Mouse (Mus musculus): ENCODE data around the gene Pmpcb. TPM values are rescaled to one million over a fixed set of nuclear protein-coding genes. Genes with fewer than 3 reads are reported as not detected.

Pmpcb gene
- polyA plus RNA-seq, 1 experiment: 1.3 TPM

- no peak for TF ChIP-seq GATA1 (IDR thresholded peaks at IDR 0.05; ENCODE audit: low read length)
- no peak for TF ChIP-seq TAL1 (IDR thresholded peaks at IDR 0.05; ENCODE audit: low read length)
- Histone ChIP-seq H3K36me3 (ENCODE audit: control insufficient read depth) (peaks cover 52% of the 10 kb centered on the region), H3K27me3 (ENCODE audit: control insufficient read depth) (no peaks in the 10 kb centered on the region), H3K9me3 (ENCODE audit: control insufficient read depth, low read length) (no peaks in the 10 kb centered on the region), H3K4me3 (replicated peaks) (peak within 1 kb of the TSS; percentile 85), H3K4me1 (ENCODE audit: control insufficient read depth) (peaks cover 56% of the 10 kb centered on the region)
Measured at GRCm38 (mm10) chr5:21785053-21785452, 48.1 kb downstream of the Pmpcb start, which contains the start of the genes Dnajc2 and Psmc2. Dnajc2 (minus strand) TSS chr5:21785251. Psmc2 (plus strand) TSS chr5:21785283.

GRCm38 (mm10) chr5:21785776-21786175 lies 48.8 kb downstream of the Pmpcb start:
- H3K36me3 ChIP-seq (ENCODE audit: control insufficient read depth): peaks cover 51% of the 10 kb centered on the region
- TF ChIP-seq GATA1 (IDR thresholded peaks at IDR 0.05; ENCODE audit: low read length) (no peak), TAL1 (IDR thresholded peaks at IDR 0.05; ENCODE audit: low read length) (no peak)
- no peaks in the 10 kb centered on the region for H3K27me3 ChIP-seq (ENCODE audit: control insufficient read depth)
- no peaks in the 10 kb centered on the region for H3K9me3 ChIP-seq (ENCODE audit: control insufficient read depth, low read length)
- H3K4me3 ChIP-seq (replicated peaks): peak overlapping the region; percentile 85
- H3K4me1 ChIP-seq (ENCODE audit: control insufficient read depth): peaks cover 62% of the 10 kb centered on the region

- no peaks in the 10 kb centered on the region for H3K9me3 ChIP-seq (ENCODE audit: control insufficient read depth, low read length)
- peaks cover 65% of the 10 kb centered on the region for H3K4me1 ChIP-seq (ENCODE audit: control insufficient read depth)
- no peak for TF ChIP-seq TAL1 (IDR thresholded peaks at IDR 0.05; ENCODE audit: low read length)
- no peak for TF ChIP-seq GATA1 (IDR thresholded peaks at IDR 0.05; ENCODE audit: low read length)
- no peaks in the 10 kb centered on the region for H3K27me3 ChIP-seq (ENCODE audit: control insufficient read depth)
- peak overlapping the region; percentile 85 for H3K4me3 ChIP-seq (replicated peaks)
- H3K36me3 ChIP-seq (ENCODE audit: control insufficient read depth): peaks cover 51% of the 10 kb centered on the region
Measured at GRCm38 (mm10) chr5:21786258-21787185, 49.6 kb downstream of the Pmpcb start.

- H3K36me3 ChIP-seq (ENCODE audit: control insufficient read depth): peaks cover 50% of the 10 kb centered on the region
- TF ChIP-seq GATA1 (IDR thresholded peaks at IDR 0.05; ENCODE audit: low read length) (no peak), TAL1 (IDR thresholded peaks at IDR 0.05; ENCODE audit: low read length) (no peak)
- H3K9me3 ChIP-seq (ENCODE audit: control insufficient read depth, low read length): no peaks in the 10 kb centered on the region
- peaks cover 67% of the 10 kb centered on the region for H3K4me1 ChIP-seq (ENCODE audit: control insufficient read depth)
- H3K4me3 ChIP-seq (replicated peaks): peak overlapping the region; percentile 85
- no peaks in the 10 kb centered on the region for H3K27me3 ChIP-seq (ENCODE audit: control insufficient read depth)
Measured at GRCm38 (mm10) chr5:21787186-21788105, 50.5 kb downstream of the Pmpcb start.

- TF ChIP-seq GATA1 (IDR thresholded peaks at IDR 0.05; ENCODE audit: low read length): no peak
- no peak for TF ChIP-seq TAL1 (IDR thresholded peaks at IDR 0.05; ENCODE audit: low read length)
- Histone ChIP-seq H3K27me3 (ENCODE audit: control insufficient read depth) (no peaks in the 10 kb centered on the region), H3K4me1 (ENCODE audit: control insufficient read depth) (peaks cover 61% of the 10 kb centered on the region), H3K9me3 (ENCODE audit: control insufficient read depth, low read length) (no peaks in the 10 kb centered on the region), H3K4me3 (replicated peaks) (peak overlapping the region; percentile 21), H3K36me3 (ENCODE audit: control insufficient read depth) (peaks cover 43% of the 10 kb centered on the region)
Measured at GRCm38 (mm10) chr5:21789061-21789460, 52.1 kb downstream of the Pmpcb start.

GRCm38 (mm10) chr5:21792166-21792565 lies 55.2 kb downstream of the Pmpcb start:
- Histone ChIP-seq H3K4me1 (ENCODE audit: control insufficient read depth) (peaks cover 39% of the 10 kb centered on the region), H3K36me3 (ENCODE audit: control insufficient read depth) (peaks cover 67% of the 10 kb centered on the region), H3K4me3 (replicated peaks) (no peak overlapping the region), H3K9me3 (ENCODE audit: control insufficient read depth, low read length) (no peaks in the 10 kb centered on the region), H3K27me3 (ENCODE audit: control insufficient read depth) (no peaks in the 10 kb centered on the region)
- TF ChIP-seq GATA1 (IDR thresholded peaks at IDR 0.05; ENCODE audit: low read length): no peak

- peaks cover 69% of the 10 kb centered on the region for H3K36me3 ChIP-seq (ENCODE audit: control insufficient read depth)
- H3K9me3 ChIP-seq (ENCODE audit: control insufficient read depth, low read length): no peaks in the 10 kb centered on the region
- no peaks in the 10 kb centered on the region for H3K27me3 ChIP-seq (ENCODE audit: control insufficient read depth)
- TF ChIP-seq TAL1 (IDR thresholded peaks at IDR 0.05; ENCODE audit: low read length) (no peak), GATA1 (IDR thresholded peaks at IDR 0.05; ENCODE audit: low read length) (no peak)
- no peak overlapping the region for H3K4me3 ChIP-seq (replicated peaks)
- H3K4me1 ChIP-seq (ENCODE audit: control insufficient read depth): no peaks in the 10 kb centered on the region; the same call in 1 of the 2 replicates
Measured at GRCm38 (mm10) chr5:21802907-21803306, 66.0 kb downstream of the Pmpcb start.

GRCm38 (mm10) chr5:21803691-21804188 lies 66.8 kb downstream of the Pmpcb start:
- Histone ChIP-seq H3K36me3 (ENCODE audit: control insufficient read depth) (peaks cover 62% of the 10 kb centered on the region), H3K27me3 (ENCODE audit: control insufficient read depth) (no peaks in the 10 kb centered on the region), H3K9me3 (ENCODE audit: control insufficient read depth, low read length) (no peaks in the 10 kb centered on the region), H3K4me3 (replicated peaks) (no peak overlapping the region), H3K4me1 (ENCODE audit: control insufficient read depth) (no peaks in the 10 kb centered on the region; the same call in 1 of the 2 replicates)
- no peak for TF ChIP-seq GATA1 (IDR thresholded peaks at IDR 0.05; ENCODE audit: low read length)
- no peak for TF ChIP-seq TAL1 (IDR thresholded peaks at IDR 0.05; ENCODE audit: low read length)

Measured in erythroblast, embryonic 14.5 days (primary cell).